Mouse (Mus musculus) kidney, embryonic 16.5 days (tissue): ENCODE data around the gene Rnf212. TPM values are rescaled to one million over a fixed set of nuclear protein-coding genes. Genes with fewer than 3 reads are reported as not detected.
"Not testable (repeated sequence)": the region's sequence is repeated elsewhere in the genome, so short reads cannot be mapped to it uniquely, and the experiment has no call there.

Experiments
- ATAC-seq: fragments of 200-750 bp; cut with Nextera tagmentation; 2 replicates; pipeline ENCODE4 v1.8.0; 2017; ENCODE audit warnings: moderate TSS enrichment; ENCODE audit not compliant: low FRiP score, low TSS enrichment
- H3K27ac ChIP-seq: fragments of 300-500 bp; sonication (generic); 2 replicates; pipeline ENCODE4 v1.5.1; 2014; ENCODE audit warnings: low read length
- H3K27me3 ChIP-seq: fragments of 300-500 bp; sonication (generic); 2 replicates; pipeline ENCODE4 v1.6.1; 2014; ENCODE audit warnings: low read length, control low read depth, mixed read lengths; ENCODE audit not compliant: insufficient read depth
- H3K36me3 ChIP-seq: fragments of 300-500 bp; sonication (generic); 2 replicates; pipeline ENCODE4 v1.6.1; 2014; ENCODE audit warnings: low read length, control low read depth, mixed read lengths; ENCODE audit not compliant: insufficient read depth
- H3K4me1 ChIP-seq: fragments of 300-500 bp; sonication (generic); 2 replicates; pipeline ENCODE4 v1.6.1; 2014; ENCODE audit warnings: low read length, control low read depth, mixed read lengths; ENCODE audit not compliant: insufficient read depth
- H3K4me2 ChIP-seq: fragments of 300-500 bp; sonication (generic); replicated peaks from 2 replicates; pipeline ENCODE4 v1.6.1; 2014; ENCODE audit warnings: low read depth, low read length
- H3K4me3 ChIP-seq: fragments of 300-500 bp; sonication (generic); 2 replicates; pipeline ENCODE4 v1.5.1; 2014; ENCODE audit warnings: mild to moderate bottlenecking, low read length
- H3K9ac ChIP-seq: fragments of 300-500 bp; sonication (generic); replicated peaks from 2 replicates; pipeline ENCODE4 v1.6.1; 2014; ENCODE audit warnings: low read length
- H3K9me3 ChIP-seq: fragments of 300-500 bp; sonication (generic); 2 replicates; pipeline ENCODE4 v1.6.1; 2016; ENCODE audit warnings: low read length, control low read depth
- WGBS: fragments of 180-500 bp; shearing (Covaris S2); extraction: QIAGEN DNeasy Blood & Tissue Kit; methylation state at CpG from one replicate; pipeline ENCODE4 v1.1.7; 2014; 5-methylcytosine and 5-hydroxymethylcytosine counted together
- polyA plus RNA-seq: library from polyadenylated mRNA; unstranded; fragments of >200 nt; fragmentation: Nextera tagmentation; extraction: Ambion mirVana; gene quantifications from 2 replicates; pipeline ENCODE4 v1.2.1, GENCODE M21; 2015

Rnf212 gene
- 0.24 TPM in 1 of 2 replicates, not detected in the other for polyA plus RNA-seq

DNA sequence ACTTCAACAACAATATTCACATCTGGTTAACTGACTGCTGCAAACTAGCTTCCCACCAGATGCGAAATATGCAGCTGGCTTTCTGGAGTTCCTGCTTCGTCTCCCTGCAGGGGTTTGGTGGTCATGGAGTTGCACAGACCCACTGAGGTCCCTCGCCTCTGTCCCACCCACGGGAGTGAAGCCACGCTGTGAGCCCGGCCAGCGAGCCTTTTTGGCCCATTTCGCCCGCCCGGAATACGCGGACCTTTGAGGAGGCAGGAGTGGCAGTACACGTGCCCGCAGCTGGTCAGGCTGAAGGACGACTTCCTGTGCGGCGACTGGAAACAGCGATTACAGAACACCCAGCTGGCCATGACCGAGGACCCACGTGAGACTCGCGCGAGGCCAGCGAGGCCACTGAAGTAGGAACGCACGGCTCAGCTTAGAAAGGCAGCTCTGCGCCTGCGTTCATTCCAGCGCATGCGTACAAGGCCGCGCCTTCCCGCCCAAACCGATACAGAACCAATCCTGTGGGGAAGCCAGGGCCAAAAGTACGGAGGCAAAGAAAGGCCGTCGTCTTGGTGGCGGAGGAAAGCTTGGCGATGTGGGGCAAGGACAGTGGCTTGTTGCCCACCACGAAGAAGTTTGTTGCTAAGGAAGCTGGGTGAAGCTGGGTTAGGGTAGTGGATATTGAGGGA, at the start of gene Rnf212:
Gene Rnf212 (minus strand): TSS at position 353 of the 677 bp plus-strand sequence.
- Histone ChIP-seq H3K9me3 (0 out of 2 replicates have a peak, but pooled peaks cover 5% of the 10 kb centered on the region), H3K36me3 (no peaks in the 10 kb centered on the region), H3K4me2 (no peak within 1 kb of the TSS), H3K4me1 (no peaks in the 10 kb centered on the region), H3K9ac (no peak within 1 kb of the TSS), H3K27ac (no peak within 1 kb of the TSS), H3K27me3 (no peaks in the 10 kb centered on the region), H3K4me3 (no peak within 1 kb of the TSS)
- no peak for ATAC-seq
- 75% methylated on average over 40 of the region's 40 CpGs for WGBS

GRCm38 (mm10) chr5:108823276-108823675, 48.5 kb upstream of the Rnf212 start:
- ATAC-seq = no peak
- Histone ChIP-seq H3K9ac (no peak overlapping the region), H3K4me3 (no peak overlapping the region), H3K27me3 (no peaks in the 10 kb centered on the region), H3K9me3 (no peaks in the 10 kb centered on the region), H3K36me3 (no peaks in the 10 kb centered on the region), H3K4me1 (no peaks in the 10 kb centered on the region), H3K27ac (no peak overlapping the region), H3K4me2 (no peak overlapping the region)
- WGBS = 83% methylated on average over 2 of the region's 2 CpGs

- H3K4me2 ChIP-seq, H3K36me3 ChIP-seq, H3K27ac ChIP-seq, H3K9me3 ChIP-seq, H3K27me3 ChIP-seq, ATAC-seq, H3K9ac ChIP-seq, H3K4me1 ChIP-seq, H3K4me3 ChIP-seq: not testable (repeated sequence)
- WGBS = 75% methylated on average over 2 of the region's 2 CpGs
Observed at GRCm38 (mm10) chr5:108808750-108809149, 34.0 kb upstream of the Rnf212 start, which contains the start of gene Vmn2r8. Gene Vmn2r8 (minus strand): TSS chr5:108808850.

- H3K9ac ChIP-seq = no peak overlapping the region
- ATAC-seq = no peak
- H3K9me3 ChIP-seq = no peaks in the 10 kb centered on the region
- WGBS = 67% methylated on average over 1 of the region's 1 CpGs
- no peak overlapping the region for H3K27ac ChIP-seq
- no peak overlapping the region for H3K4me3 ChIP-seq
- no peaks in the 10 kb centered on the region for H3K4me1 ChIP-seq
- H3K27me3 ChIP-seq = no peaks in the 10 kb centered on the region
- H3K36me3 ChIP-seq = no peaks in the 10 kb centered on the region
- no peak overlapping the region for H3K4me2 ChIP-seq
Observed at GRCm38 (mm10) chr5:108803646-108804045, 28.9 kb upstream of the Rnf212 start.

DNA sequence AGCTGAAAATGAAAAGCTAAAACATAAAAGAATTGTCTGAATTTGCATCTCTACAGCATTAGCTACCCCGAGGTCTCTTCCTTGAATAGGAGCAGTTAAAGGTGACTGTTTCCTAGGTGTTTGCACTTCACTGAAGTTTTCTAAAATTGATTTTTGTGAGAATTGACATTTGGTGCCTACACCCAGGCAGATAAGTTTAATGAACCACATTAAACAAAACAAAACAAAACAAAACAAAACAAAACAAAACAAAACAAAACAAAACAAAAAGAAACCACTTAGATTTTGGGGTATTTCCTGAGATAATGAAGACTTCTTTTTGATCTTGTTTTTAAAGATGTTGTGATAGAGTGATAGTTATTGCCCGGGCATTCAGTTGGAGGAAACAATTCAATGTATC, 20.5 kb upstream of the Rnf212 start, which contains the start of gene Tmed11:
Gene Tmed11 (minus strand): TSS at position 101 of the 400 bp plus-strand sequence.
- H3K27me3 ChIP-seq, H3K9me3 ChIP-seq, H3K36me3 ChIP-seq, H3K9ac ChIP-seq, ATAC-seq, H3K4me3 ChIP-seq, H3K4me1 ChIP-seq, H3K4me2 ChIP-seq, H3K27ac ChIP-seq: not testable (repeated sequence)
- 67% methylated on average over 2 of the region's 2 CpGs for WGBS

GRCm38 (mm10) chr5:108790385-108790784, 15.6 kb upstream of the Rnf212 start:
- not testable (repeated sequence) for H3K27me3 ChIP-seq, ATAC-seq, H3K4me2 ChIP-seq, H3K9ac ChIP-seq, H3K9me3 ChIP-seq, H3K36me3 ChIP-seq, H3K4me3 ChIP-seq, H3K27ac ChIP-seq, H3K4me1 ChIP-seq
- 34% methylated on average over 1 of the region's 1 CpGs for WGBS

- Histone ChIP-seq H3K27ac (no peak overlapping the region), H3K4me3 (no peak overlapping the region), H3K9ac (no peak overlapping the region), H3K4me1 (no peaks in the 10 kb centered on the region), H3K9me3 (no peaks in the 10 kb centered on the region), H3K27me3 (no peaks in the 10 kb centered on the region), H3K4me2 (no peak overlapping the region), H3K36me3 (no peaks in the 10 kb centered on the region)
- 79% methylated on average over 2 of the region's 2 CpGs for WGBS
- ATAC-seq = no peak
Observed at GRCm38 (mm10) chr5:108760002-108760401, 14.8 kb downstream of the Rnf212 start.

- no peaks in the 10 kb centered on the region for H3K27me3 ChIP-seq
- no peak overlapping the region for H3K4me2 ChIP-seq
- H3K9me3 ChIP-seq = no peaks in the 10 kb centered on the region
- no peak for ATAC-seq
- H3K4me3 ChIP-seq = no peak overlapping the region
- 63% methylated on average over 3 of the region's 3 CpGs for WGBS
- H3K4me1 ChIP-seq = no peaks in the 10 kb centered on the region
- no peak overlapping the region for H3K27ac ChIP-seq
- H3K9ac ChIP-seq = no peak overlapping the region
- no peaks in the 10 kb centered on the region for H3K36me3 ChIP-seq
Observed at GRCm38 (mm10) chr5:108758396-108758795, 16.4 kb downstream of the Rnf212 start.

- not testable (repeated sequence) for H3K4me2 ChIP-seq, H3K27ac ChIP-seq, ATAC-seq, H3K9ac ChIP-seq, H3K9me3 ChIP-seq, H3K4me3 ChIP-seq, H3K27me3 ChIP-seq, H3K4me1 ChIP-seq, H3K36me3 ChIP-seq
- WGBS = 84% methylated on average over 4 of the region's 4 CpGs
Observed at GRCm38 (mm10) chr5:108751258-108751657, 23.5 kb downstream of the Rnf212 start.

GRCm38 (mm10) chr5:108750328-108751210, 24.2 kb downstream of the Rnf212 start:
- 74% methylated on average over 5 of the region's 5 CpGs for WGBS
- Histone ChIP-seq H3K9me3 (no peaks in the 10 kb centered on the region), H3K4me2 (no peak overlapping the region), H3K9ac (no peak overlapping the region), H3K27me3 (no peaks in the 10 kb centered on the region), H3K36me3 (no peaks in the 10 kb centered on the region), H3K4me3 (no peak overlapping the region), H3K27ac (no peak overlapping the region), H3K4me1 (no peaks in the 10 kb centered on the region)
- no peak for ATAC-seq
